Mouse (Mus musculus): Measurements from ENCODE around the gene Prl2c1.
"Not testable (repeated sequence)": the region's sequence is repeated elsewhere in the genome, so short reads cannot be mapped to it uniquely, and the experiment has no call there.

Gene Prl2c1

GRCm38 (mm10) chr13:27849042-27849441 lies at the start of gene Prl2c1:
Gene Prl2c1, plus strand, starts transcription at chr13:27849342.
- no peak for DNase-seq

- DNase-seq: no peak
Measured at GRCm38 (mm10) chr13:27801354-27801753, 47.8 kb upstream of the Prl2c1 start, which contains the start of gene Prl2a1. Gene Prl2a1, plus strand, starts transcription at chr13:27801654.

- no peak for DNase-seq
Measured at GRCm38 (mm10) chr13:27802765-27803164, 46.4 kb upstream of the Prl2c1 start.

- not testable (repeated sequence) for DNase-seq
Measured at GRCm38 (mm10) chr13:27904236-27904635, 55.1 kb downstream of the Prl2c1 start.

Data from thymus, postnatal 4 days (tissue).